Mouse (Mus musculus) liver, adult 2 months (tissue): Measurements from ENCODE around the gene Ntm.

ENCODE experiments used
- CTCF ChIP-seq: fragments of 200-500 bp; IDR thresholded peaks from 2 replicates; pipeline ENCODE4 v1.5.1; 2011; ENCODE audit warnings: low read depth, low read length, control low read depth
- POLR2A ChIP-seq: fragments of 200-500 bp; IDR thresholded peaks from 2 replicates; pipeline ENCODE4 v1.6.1; 2011; ENCODE audit warnings: low read length, control low read depth; ENCODE audit not compliant: insufficient read depth; ENCODE audit errors: extremely low read depth

DNA sequence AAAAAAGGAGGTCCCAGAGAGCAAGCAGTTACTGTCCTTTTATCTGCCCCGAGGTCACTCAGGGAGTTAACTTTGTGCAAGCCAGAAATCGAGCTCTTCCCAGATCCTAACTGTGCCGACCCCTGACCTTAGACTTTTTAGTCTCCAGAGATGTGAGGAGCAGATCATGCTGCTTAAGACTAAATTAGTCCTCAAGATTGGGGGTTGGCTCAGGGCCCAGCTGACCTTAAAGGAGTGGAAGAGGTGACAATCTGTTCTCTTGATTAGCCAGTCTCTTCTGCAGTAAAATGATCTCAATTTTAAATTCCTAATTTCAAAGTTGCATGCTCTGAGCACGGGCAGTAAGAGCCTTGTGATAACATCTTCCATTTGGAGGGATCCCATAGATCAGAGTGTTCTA lies 193.6 kb downstream of the Ntm start:
- TF ChIP-seq CTCF = no peak
- TF ChIP-seq POLR2A = no peak
